Mouse (Mus musculus): ENCODE data around the gene Tubb2a.

- TF ChIP-seq CTCF (IDR thresholded peaks at IDR 0.05; ENCODE audit: low read depth) (no peak), EP300 (IDR thresholded peaks at IDR 0.05; ENCODE audit: low read depth) (no peak)
These were observed 11.6 kb upstream of the Tubb2a start for GRCm38 (mm10) chr13:34089358-34089757.

All from liver, embryonic 14.5 days (tissue).